Mouse (Mus musculus): ENCODE results near the gene Hist1h4d. TPM values are rescaled to one million over a fixed set of nuclear protein-coding genes. Genes with fewer than 3 reads are reported as not detected.
A peak's percentile ranks its signal among the peaks of the same experiment; 100 is the strongest.
"Not testable (repeated sequence)": the region's sequence is repeated elsewhere in the genome, so short reads cannot be mapped to it uniquely, and the experiment has no call there.

Hist1h4d gene
- polyA plus RNA-seq, 2 experiments: 9.4 to 95.5 TPM

GRCm38 (mm10) chr13:23546694-23547093 is 34.7 kb upstream of the Hist1h4d start:
- no peaks in the 10 kb centered on the region for H3K9me3 ChIP-seq (ENCODE audit: control insufficient read depth, low read length)
- ATAC-seq (ENCODE audit: low FRiP score, low read depth) (no peak), DNase-seq (ENCODE audit: low spot score) (no peak)
- H3K4me1 ChIP-seq (ENCODE audit: control insufficient read depth, insufficient read depth, low read length): no peaks in the 10 kb centered on the region
- H3K4me2 ChIP-seq (replicated peaks; ENCODE audit: low read depth, low read length, severe bottlenecking): no peak overlapping the region
- no peak overlapping the region for H3K27ac ChIP-seq (replicated peaks; ENCODE audit: low read depth, low read length)
- H3K4me3 ChIP-seq (replicated peaks; ENCODE audit: low read length): no peak overlapping the region
- H3K9ac ChIP-seq (ENCODE audit: low read depth, low read length, severe bottlenecking): no peak overlapping the region
- H3K27me3 ChIP-seq (ENCODE audit: control insufficient read depth, insufficient read depth, low read length): no peaks in the 10 kb centered on the region
- no peak for TF ChIP-seq POLR2A (IDR thresholded peaks at IDR 0.05; ENCODE audit: borderline replicate concordance, extremely low read depth, insufficient read depth, insufficient read length)
- 81% methylated on average over 5 of the region's 5 CpGs for whole genome bisulfite sequencing
- H3K36me3 ChIP-seq (ENCODE audit: control insufficient read depth, insufficient read depth, low read length): no peaks in the 10 kb centered on the region

DNA sequence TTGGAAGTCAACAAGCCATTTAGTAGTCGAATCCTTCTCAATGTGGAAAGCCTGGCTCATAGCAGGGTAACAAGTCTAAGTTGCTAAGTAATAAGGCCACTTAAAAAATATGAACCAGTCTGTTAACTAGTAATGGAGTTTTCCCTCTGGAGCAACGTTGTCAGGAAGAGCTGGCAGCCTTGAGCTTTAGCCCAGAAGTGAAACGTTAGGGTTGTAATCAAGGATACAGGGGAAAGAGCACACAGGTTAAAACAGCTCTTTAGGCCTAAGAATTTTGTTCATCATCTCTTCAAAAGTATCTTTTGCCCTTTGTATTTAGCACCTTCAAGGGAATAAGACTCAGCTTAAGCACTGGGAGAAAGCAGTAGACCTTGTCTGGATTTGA is 30.6 kb upstream of the Hist1h4d start:
- 1% methylated on average over 3 of the region's 3 CpGs for WGBS
- Histone ChIP-seq H3K36me3 (ENCODE audit: control insufficient read depth, insufficient read depth, low read length) (no peaks in the 10 kb centered on the region), H3K27ac (replicated peaks; ENCODE audit: low read depth, low read length) (peak overlapping the region; percentile 69), H3K9me3 (ENCODE audit: control insufficient read depth, low read length) (no peaks in the 10 kb centered on the region), H3K4me2 (replicated peaks; ENCODE audit: low read depth, low read length, severe bottlenecking) (peak overlapping the region; percentile 46), H3K4me3 (replicated peaks; ENCODE audit: low read length) (peak overlapping the region; percentile 36), H3K9ac (ENCODE audit: low read depth, low read length, severe bottlenecking) (peak overlapping the region; percentile 48), H3K4me1 (ENCODE audit: control insufficient read depth, insufficient read depth, low read length) (peaks cover 13% of the 10 kb centered on the region), H3K27me3 (ENCODE audit: control insufficient read depth, insufficient read depth, low read length) (no peaks in the 10 kb centered on the region)
- DNase-seq (ENCODE audit: low spot score) (no peak), ATAC-seq (ENCODE audit: low FRiP score, low read depth) (no peak)
- TF ChIP-seq POLR2A (IDR thresholded peaks at IDR 0.05; ENCODE audit: borderline replicate concordance, extremely low read depth, insufficient read depth, insufficient read length): no peak

DNA sequence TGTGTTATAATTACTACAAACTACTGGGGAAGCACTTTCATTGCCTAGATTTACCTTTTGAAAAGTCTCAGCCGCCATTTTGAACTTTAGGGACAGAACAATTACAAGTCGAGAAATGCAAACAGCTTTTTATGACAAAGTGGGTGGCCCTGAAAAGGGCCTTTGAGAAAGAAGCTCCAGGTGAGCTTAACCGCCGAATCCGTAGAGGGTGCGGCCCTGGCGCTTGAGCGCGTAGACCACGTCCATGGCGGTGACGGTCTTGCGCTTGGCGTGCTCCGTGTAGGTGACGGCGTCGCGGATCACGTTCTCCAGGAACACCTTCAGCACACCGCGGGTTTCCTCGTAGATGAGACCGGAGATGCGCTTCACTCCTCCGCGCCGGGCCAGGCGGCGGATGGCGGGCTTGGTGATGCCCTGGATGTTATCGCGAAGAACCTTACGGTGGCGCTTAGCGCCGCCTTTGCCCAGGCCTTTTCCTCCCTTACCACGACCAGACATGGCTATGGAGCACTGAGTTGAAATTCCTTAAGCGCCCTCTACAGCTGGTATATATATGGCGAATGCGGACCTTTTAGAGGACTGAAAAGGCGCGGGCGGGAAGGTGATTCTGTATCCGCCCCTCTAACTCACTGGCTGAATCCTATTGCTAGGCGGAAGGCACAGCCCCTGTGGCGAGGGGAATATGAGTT is 30.1 kb upstream of the Hist1h4d start, which contains the start of gene Hist1h4f:
TSS of gene Hist1h4f (minus strand) at position 503 of the 689 bp plus-strand sequence.
- not testable (repeated sequence) for H3K27me3 ChIP-seq (ENCODE audit: control insufficient read depth, insufficient read depth, low read length); H3K36me3 ChIP-seq (ENCODE audit: control insufficient read depth, insufficient read depth, low read length); H3K9me3 ChIP-seq (ENCODE audit: control insufficient read depth, low read length)
- TF ChIP-seq POLR2A (IDR thresholded peaks at IDR 0.05; ENCODE audit: borderline replicate concordance, extremely low read depth, insufficient read depth, insufficient read length): peak; percentile 94; the same call in 1 of the 2 replicates
- peak within 1 kb of the TSS; percentile 36 for H3K4me3 ChIP-seq (replicated peaks; ENCODE audit: low read length)
- peaks cover 13% of the 10 kb centered on the region for H3K4me1 ChIP-seq (ENCODE audit: control insufficient read depth, insufficient read depth, low read length)
- peak within 1 kb of the TSS; percentile 69 for H3K27ac ChIP-seq (replicated peaks; ENCODE audit: low read depth, low read length)
- H3K9ac ChIP-seq (ENCODE audit: low read depth, low read length, severe bottlenecking): peak within 1 kb of the TSS; percentile 48
- WGBS: under 1% methylated on average over 26 of the region's 47 CpGs
- DNase-seq (ENCODE audit: low spot score): peak; percentile 98
- peak within 1 kb of the TSS; percentile 46 for H3K4me2 ChIP-seq (replicated peaks; ENCODE audit: low read depth, low read length, severe bottlenecking)
- peak; percentile 86 for ATAC-seq (ENCODE audit: low FRiP score, low read depth)

DNA sequence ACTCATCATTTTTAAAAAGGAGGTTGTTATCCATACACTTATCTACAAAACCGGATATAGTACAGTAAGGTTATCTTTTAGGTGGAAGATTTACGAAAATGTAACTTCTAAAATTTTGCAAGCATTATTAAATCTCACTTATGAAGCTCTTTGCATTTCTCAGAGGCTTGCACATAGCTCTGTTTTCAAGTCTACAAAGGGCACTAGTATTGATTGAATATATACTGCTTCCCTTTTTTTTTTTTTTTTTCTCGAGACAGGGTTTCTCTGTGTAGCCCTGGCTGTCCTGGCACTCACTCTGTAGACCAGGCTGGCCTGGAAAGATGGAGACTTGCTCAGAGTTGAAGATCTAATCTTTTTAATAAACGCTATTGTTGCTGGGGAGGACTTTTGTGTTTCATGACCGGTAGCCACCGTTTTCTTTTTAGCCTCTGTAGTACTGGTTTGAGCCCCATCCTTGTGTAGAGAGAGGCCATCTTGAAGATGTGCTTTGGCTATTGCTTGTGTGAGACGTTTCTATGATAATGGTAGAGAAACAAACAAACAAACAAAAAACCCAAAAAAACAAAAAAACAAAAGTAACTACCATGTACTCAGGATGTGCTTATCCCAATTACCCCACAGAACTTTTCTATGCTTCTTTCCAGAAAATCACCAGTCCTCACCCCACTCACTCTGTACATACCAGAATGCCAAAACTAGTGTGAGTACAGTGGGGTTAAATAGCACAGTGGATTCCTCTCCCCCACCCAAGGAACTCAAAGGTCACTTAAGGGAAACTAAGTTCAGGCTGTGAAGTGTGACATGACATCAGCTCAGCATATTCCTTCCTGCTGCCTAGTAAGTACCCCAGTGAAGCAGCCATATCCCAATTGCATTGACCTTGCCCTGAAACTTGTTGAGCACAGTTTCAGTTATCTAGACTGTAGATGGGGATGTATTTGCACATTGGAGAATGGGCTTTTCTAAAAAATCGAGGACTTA is 29.2 kb upstream of the Hist1h4d start:
- Histone ChIP-seq H3K4me3 (replicated peaks; ENCODE audit: low read length) (peak overlapping the region; percentile 36), H3K27ac (replicated peaks; ENCODE audit: low read depth, low read length) (peak overlapping the region; percentile 69), H3K4me1 (ENCODE audit: control insufficient read depth, insufficient read depth, low read length) (peaks cover 15% of the 10 kb centered on the region), H3K9ac (ENCODE audit: low read depth, low read length, severe bottlenecking) (no peak overlapping the region), H3K4me2 (replicated peaks; ENCODE audit: low read depth, low read length, severe bottlenecking) (peak overlapping the region; percentile 46; the same call in 1 of the 2 replicates), H3K36me3 (ENCODE audit: control insufficient read depth, insufficient read depth, low read length) (no peaks in the 10 kb centered on the region), H3K9me3 (ENCODE audit: control insufficient read depth, low read length) (no peaks in the 10 kb centered on the region), H3K27me3 (ENCODE audit: control insufficient read depth, insufficient read depth, low read length) (no peaks in the 10 kb centered on the region)
- 57% methylated on average over 8 of the region's 8 CpGs for WGBS
- TF ChIP-seq POLR2A (IDR thresholded peaks at IDR 0.05; ENCODE audit: borderline replicate concordance, extremely low read depth, insufficient read depth, insufficient read length): no peak
- DNase-seq (ENCODE audit: low spot score): no peak
- no peak for ATAC-seq (ENCODE audit: low FRiP score, low read depth)

- Histone ChIP-seq H3K27me3 (ENCODE audit: control insufficient read depth, insufficient read depth, low read length) (no peaks in the 10 kb centered on the region), H3K4me3 (replicated peaks; ENCODE audit: low read length) (peak within 1 kb of the TSS; percentile 36), H3K9me3 (ENCODE audit: control insufficient read depth, low read length) (no peaks in the 10 kb centered on the region), H3K36me3 (ENCODE audit: control insufficient read depth, insufficient read depth, low read length) (no peaks in the 10 kb centered on the region), H3K27ac (replicated peaks; ENCODE audit: low read depth, low read length) (peak within 1 kb of the TSS; percentile 97), H3K4me2 (replicated peaks; ENCODE audit: low read depth, low read length, severe bottlenecking) (peak within 1 kb of the TSS; percentile 46; the same call in 1 of the 2 replicates), H3K9ac (ENCODE audit: low read depth, low read length, severe bottlenecking) (no peak within 1 kb of the TSS), H3K4me1 (ENCODE audit: control insufficient read depth, insufficient read depth, low read length) (peaks cover 15% of the 10 kb centered on the region)
- no peak for DNase-seq (ENCODE audit: low spot score)
- ATAC-seq (ENCODE audit: low FRiP score, low read depth): no peak
- TF ChIP-seq POLR2A (IDR thresholded peaks at IDR 0.05; ENCODE audit: borderline replicate concordance, extremely low read depth, insufficient read depth, insufficient read length): no peak
Measured at GRCm38 (mm10) chr13:23552962-23553361, 28.4 kb upstream of the Hist1h4d start, which contains the start of gene Hist1h1d. Hist1h1d (plus strand) TSS chr13:23553262.
